Mouse (Mus musculus) brain, embryonic 14.5 days (tissue): Measurements from ENCODE around the gene Gpc6.

Source experiments
- CTCF ChIP-seq: fragments of 200-500 bp; IDR thresholded peaks from 2 replicates; pipeline ENCODE4 v1.5.1; 2012; ENCODE audit warnings: inconsistent platforms, mild to moderate bottlenecking, moderate library complexity, borderline replicate concordance; ENCODE audit not compliant: insufficient read depth, insufficient read length; ENCODE audit errors: extremely low read depth
- POLR2A ChIP-seq: fragments of 200-500 bp; IDR thresholded peaks from 2 replicates; pipeline ENCODE4 v1.6.1; 2012; ENCODE audit warnings: mild to moderate bottlenecking, inconsistent platforms, borderline replicate concordance; ENCODE audit not compliant: poor library complexity, insufficient read depth, insufficient read length, severe bottlenecking; ENCODE audit errors: extremely low read depth

GRCm38 (mm10) chr14:117397165-117397564 lies 472.1 kb downstream of the Gpc6 start:
- TF ChIP-seq POLR2A (no peak), CTCF (no peak)
